Mouse (Mus musculus): ENCODE results near the gene Abhd17c.

- no peak for TF ChIP-seq CTCF (IDR thresholded peaks at IDR 0.05; ENCODE audit: control insufficient read depth, insufficient read depth, low read length)
- TF ChIP-seq POLR2A (IDR thresholded peaks at IDR 0.05; ENCODE audit: borderline replicate concordance, control insufficient read depth, low read depth, low read length): no peak
Observed at GRCm38 (mm10) chr7:84100672-84101071, 51.0 kb downstream of the Abhd17c start.

All from bone marrow, adult 2 months (tissue).